Mouse (Mus musculus) urinary bladder, adult 18-20 months (tissue): Measurements from ENCODE around the gene Unc79.
A peak's percentile ranks its signal among the peaks of the same experiment; 100 is the strongest.

ENCODE experiments used
- DNase-seq, 2 experiments: peaks; one replicate each; pipeline ENCODE4 v3.0.0; 2022; ENCODE audit warnings: low spot score in 2 of 2, mixed read lengths in 2 of 2

Unc79 gene

GRCm38 (mm10) chr12:103041401-103041800, 92.7 kb downstream of the Unc79 start:
- DNase-seq: no peak

- DNase-seq: no peak
These were observed 94.1 kb downstream of the Unc79 start for GRCm38 (mm10) chr12:103042711-103043110.

GRCm38 (mm10) chr12:103044422-103044821, 95.8 kb downstream of the Unc79 start:
- DNase-seq: no peak

- DNase-seq: no peak
These were observed 101.2 kb downstream of the Unc79 start for GRCm38 (mm10) chr12:103049865-103050264.

GRCm38 (mm10) chr12:103059321-103060053, 110.8 kb downstream of the Unc79 start:
- DNase-seq: no peak

- DNase-seq: no peak
These were observed 112.1 kb downstream of the Unc79 start for GRCm38 (mm10) chr12:103060791-103061190.

GRCm38 (mm10) chr12:103062133-103062532, 113.5 kb downstream of the Unc79 start:
- no peak for DNase-seq

- no peak for DNase-seq
These were observed 116.3 kb downstream of the Unc79 start for GRCm38 (mm10) chr12:103064944-103065343.

- DNase-seq: no peak
These were observed 119.5 kb downstream of the Unc79 start for GRCm38 (mm10) chr12:103068161-103068560.

- no peak for DNase-seq
These were observed 120.9 kb downstream of the Unc79 start for GRCm38 (mm10) chr12:103069565-103069964.

GRCm38 (mm10) chr12:103073953-103074352, 125.3 kb downstream of the Unc79 start:
- no peak for DNase-seq

GRCm38 (mm10) chr12:103078751-103079150, 130.1 kb downstream of the Unc79 start:
- DNase-seq: no peak

GRCm38 (mm10) chr12:103080055-103080454, 131.4 kb downstream of the Unc79 start:
- DNase-seq: no peak

GRCm38 (mm10) chr12:103091831-103092230, 143.2 kb downstream of the Unc79 start:
- no peak for DNase-seq

GRCm38 (mm10) chr12:103095160-103095559, 146.5 kb downstream of the Unc79 start:
- no peak for DNase-seq

GRCm38 (mm10) chr12:103099185-103099584, 150.5 kb downstream of the Unc79 start:
- DNase-seq: peak in 1 of 2 experiments; percentile 2

- DNase-seq: no peak
These were observed 151.4 kb downstream of the Unc79 start for GRCm38 (mm10) chr12:103100088-103100487.

- no peak for DNase-seq
These were observed 154.4 kb downstream of the Unc79 start for GRCm38 (mm10) chr12:103103041-103103440.

GRCm38 (mm10) chr12:103103601-103104000, 154.9 kb downstream of the Unc79 start:
- no peak for DNase-seq

GRCm38 (mm10) chr12:103109301-103109700, 160.6 kb downstream of the Unc79 start:
- DNase-seq: no peak

GRCm38 (mm10) chr12:103116639-103117038, 168.0 kb downstream of the Unc79 start:
- no peak for DNase-seq

- no peak for DNase-seq
These were observed 169.0 kb downstream of the Unc79 start for GRCm38 (mm10) chr12:103117517-103118193.

GRCm38 (mm10) chr12:103121928-103122327, 173.3 kb downstream of the Unc79 start:
- no peak for DNase-seq
